Mouse (Mus musculus): ENCODE data around the gene Fam69b. TPM values are rescaled to one million over a fixed set of nuclear protein-coding genes. Genes with fewer than 3 reads are reported as not detected.
A peak's percentile ranks its signal among the peaks of the same experiment; 100 is the strongest.

Fam69b gene
- 28.3 and 30.0 TPM in 2 replicates for polyA plus RNA-seq (2014; fragmentation: Nextera tagmentation; extraction: Ambion mirVana)

- H3K27ac ChIP-seq (ENCODE audit: low read depth): no peak within 1 kb of the TSS
- DNase-seq (peak; percentile 94), ATAC-seq (ENCODE audit: insufficient read depth) (peak; percentile 72)
- TF ChIP-seq CTCF (IDR thresholded peaks at IDR 0.05; ENCODE audit: low read depth): no peak
- H3K4me1 ChIP-seq (ENCODE audit: insufficient read depth): peaks cover 4% of the 10 kb centered on the region; the same call in 1 of the 2 replicates
- peak within 1 kb of the TSS; percentile 95 for H3K4me2 ChIP-seq
- H3K9me3 ChIP-seq (ENCODE audit: low read depth, low read length): no peaks in the 10 kb centered on the region
- WGBS: under 1% methylated on average over 70 of the region's 70 CpGs
- no peaks in the 10 kb centered on the region for H3K36me3 ChIP-seq (ENCODE audit: insufficient read depth)
- peak within 1 kb of the TSS; percentile 87 for H3K9ac ChIP-seq
- H3K4me3 ChIP-seq (ENCODE audit: low read depth, low read length): peak within 1 kb of the TSS; percentile 70
- no peaks in the 10 kb centered on the region for H3K27me3 ChIP-seq (ENCODE audit: insufficient read depth, low read length)
Measured at GRCm38 (mm10) chr2:26627921-26628739, at the start of gene Fam69b. Fam69b (plus strand) TSS chr2:26628457.

DNA sequence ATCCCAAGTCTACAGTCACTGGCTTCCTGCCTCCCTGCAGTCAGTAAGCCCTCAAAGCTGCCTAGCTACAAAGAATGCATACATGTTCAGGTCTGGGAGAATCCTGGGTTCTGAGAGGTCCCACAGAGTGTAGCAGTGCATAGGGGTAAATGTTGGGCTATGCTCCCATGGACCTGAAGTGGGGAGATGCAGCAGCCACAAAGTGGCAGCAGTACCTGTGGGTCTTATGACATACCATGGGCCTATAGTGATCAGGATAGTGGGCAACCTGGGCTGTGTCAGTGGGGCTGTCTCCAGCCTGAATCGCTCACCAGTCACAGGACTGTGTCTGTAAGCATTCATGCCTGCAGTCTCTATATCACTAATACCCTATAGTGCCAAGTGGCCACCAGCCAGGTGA lies 48.5 kb upstream of the Fam69b start, which contains the start of gene Egfl7:
Egfl7 (plus strand) TSS at position 301 of the 400 bp plus-strand sequence.
- no peak within 1 kb of the TSS for H3K4me3 ChIP-seq (ENCODE audit: low read depth, low read length)
- TF ChIP-seq CTCF (IDR thresholded peaks at IDR 0.05; ENCODE audit: low read depth): no peak
- WGBS: 83% methylated on average over 1 of the region's 1 CpGs

GRCm38 (mm10) chr2:26580751-26581150 lies 47.5 kb upstream of the Fam69b start:
- peak overlapping the region; percentile 44; the same call in 1 of the 2 replicates for H3K27ac ChIP-seq (ENCODE audit: low read depth)
- H3K27me3 ChIP-seq (ENCODE audit: insufficient read depth, low read length): no peaks in the 10 kb centered on the region
- H3K9me3 ChIP-seq (ENCODE audit: low read depth, low read length): no peaks in the 10 kb centered on the region
- no peak overlapping the region for H3K4me3 ChIP-seq (ENCODE audit: low read depth, low read length)
- ATAC-seq (ENCODE audit: insufficient read depth) (no peak), DNase-seq (no peak)
- 75% methylated on average over 5 of the region's 5 CpGs for WGBS
- H3K36me3 ChIP-seq (ENCODE audit: insufficient read depth): no peaks in the 10 kb centered on the region
- peak overlapping the region; percentile 37 for H3K4me2 ChIP-seq
- peak overlapping the region; percentile 9; the same call in 1 of the 2 replicates for H3K9ac ChIP-seq
- 0 out of 2 replicates have a peak, but pooled peaks cover 3% of the 10 kb centered on the region for H3K4me1 ChIP-seq (ENCODE audit: insufficient read depth)
- TF ChIP-seq CTCF (IDR thresholded peaks at IDR 0.05; ENCODE audit: low read depth): no peak

More for the DNA sequence above, 48.5 kb upstream of the Fam69b start, which contains the start of gene Egfl7:
- no peaks in the 10 kb centered on the region for H3K27me3 ChIP-seq (ENCODE audit: insufficient read depth, low read length)
- H3K36me3 ChIP-seq (ENCODE audit: insufficient read depth): no peaks in the 10 kb centered on the region
- H3K9me3 ChIP-seq (ENCODE audit: low read depth, low read length): no peaks in the 10 kb centered on the region
- no peak within 1 kb of the TSS; the same call in 1 of the 2 replicates for H3K9ac ChIP-seq
- peak within 1 kb of the TSS; percentile 37 for H3K4me2 ChIP-seq
- peaks cover 11% of the 10 kb centered on the region for H3K4me1 ChIP-seq (ENCODE audit: insufficient read depth)
- peak within 1 kb of the TSS; percentile 76 for H3K27ac ChIP-seq (ENCODE audit: low read depth)
- ATAC-seq (ENCODE audit: insufficient read depth) (no peak), DNase-seq (no peak)

- no peaks in the 10 kb centered on the region for H3K4me1 ChIP-seq (ENCODE audit: insufficient read depth)
- no peak for TF ChIP-seq CTCF (IDR thresholded peaks at IDR 0.05; ENCODE audit: low read depth)
- H3K4me3 ChIP-seq (ENCODE audit: low read depth, low read length): no peak overlapping the region
- DNase-seq: no peak
- H3K9ac ChIP-seq: no peak overlapping the region
- 40% methylated on average over 2 of the region's 2 CpGs for WGBS
- H3K9me3 ChIP-seq (ENCODE audit: low read depth, low read length): no peaks in the 10 kb centered on the region
- ATAC-seq (ENCODE audit: insufficient read depth): no peak
- H3K4me2 ChIP-seq: peak overlapping the region; percentile 37
- no peaks in the 10 kb centered on the region for H3K27me3 ChIP-seq (ENCODE audit: insufficient read depth, low read length)
- H3K27ac ChIP-seq (ENCODE audit: low read depth): peak overlapping the region; percentile 22; the same call in 1 of the 2 replicates
- 0 out of 2 replicates have a peak, but pooled peaks cover 2% of the 10 kb centered on the region for H3K36me3 ChIP-seq (ENCODE audit: insufficient read depth)
Measured at GRCm38 (mm10) chr2:26582203-26582602, 46.1 kb upstream of the Fam69b start.

DNA sequence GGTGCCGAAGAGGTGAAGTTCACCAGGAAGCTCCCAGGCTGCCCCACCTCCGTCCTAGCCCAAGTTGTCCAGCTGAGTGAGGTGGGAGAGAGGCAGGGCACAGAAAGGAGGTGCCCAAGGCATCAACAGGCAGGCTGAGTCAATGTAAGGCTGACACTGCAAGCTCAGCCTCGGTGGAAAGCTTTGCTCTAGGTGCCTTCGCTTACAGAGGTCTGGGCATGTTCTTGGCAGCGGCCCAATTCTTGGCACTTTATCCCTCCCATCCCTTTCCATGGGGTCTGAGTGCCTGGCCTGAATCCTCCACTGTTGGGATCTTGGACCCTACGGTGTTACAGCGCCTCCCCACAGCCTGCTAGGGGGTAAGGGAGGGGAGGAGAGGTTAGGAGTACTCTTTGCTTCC lies 45.5 kb upstream of the Fam69b start:
- H3K9me3 ChIP-seq (ENCODE audit: low read depth, low read length): no peaks in the 10 kb centered on the region
- peak overlapping the region; percentile 27 for H3K4me2 ChIP-seq
- no peak overlapping the region for H3K9ac ChIP-seq
- WGBS: 66% methylated on average over 7 of the region's 7 CpGs
- H3K27me3 ChIP-seq (ENCODE audit: insufficient read depth, low read length): no peaks in the 10 kb centered on the region
- DNase-seq (peak; percentile 54), ATAC-seq (ENCODE audit: insufficient read depth) (no peak)
- H3K36me3 ChIP-seq (ENCODE audit: insufficient read depth): 0 out of 2 replicates have a peak, but pooled peaks cover 4% of the 10 kb centered on the region
- TF ChIP-seq CTCF (IDR thresholded peaks at IDR 0.05; ENCODE audit: low read depth): no peak
- H3K4me3 ChIP-seq (ENCODE audit: low read depth, low read length): no peak overlapping the region
- no peaks in the 10 kb centered on the region for H3K4me1 ChIP-seq (ENCODE audit: insufficient read depth)
- peak overlapping the region; percentile 22 for H3K27ac ChIP-seq (ENCODE audit: low read depth)

- Histone ChIP-seq H3K36me3 (ENCODE audit: insufficient read depth) (0 out of 2 replicates have a peak, but pooled peaks cover 4% of the 10 kb centered on the region), H3K27ac (ENCODE audit: low read depth) (peak overlapping the region; percentile 93), H3K4me3 (ENCODE audit: low read depth, low read length) (peak overlapping the region; percentile 65), H3K27me3 (ENCODE audit: insufficient read depth, low read length) (no peaks in the 10 kb centered on the region), H3K4me2 (peak overlapping the region; percentile 27), H3K9me3 (ENCODE audit: low read depth, low read length) (no peaks in the 10 kb centered on the region), H3K9ac (peak overlapping the region; percentile 74), H3K4me1 (ENCODE audit: insufficient read depth) (no peaks in the 10 kb centered on the region)
- DNase-seq: peak; percentile 70
- ATAC-seq (ENCODE audit: insufficient read depth): no peak
- TF ChIP-seq CTCF (IDR thresholded peaks at IDR 0.05; ENCODE audit: low read depth): no peak
- WGBS: 19% methylated on average over 11 of the region's 11 CpGs
Measured at GRCm38 (mm10) chr2:26583640-26584039, 44.6 kb upstream of the Fam69b start.

DNA sequence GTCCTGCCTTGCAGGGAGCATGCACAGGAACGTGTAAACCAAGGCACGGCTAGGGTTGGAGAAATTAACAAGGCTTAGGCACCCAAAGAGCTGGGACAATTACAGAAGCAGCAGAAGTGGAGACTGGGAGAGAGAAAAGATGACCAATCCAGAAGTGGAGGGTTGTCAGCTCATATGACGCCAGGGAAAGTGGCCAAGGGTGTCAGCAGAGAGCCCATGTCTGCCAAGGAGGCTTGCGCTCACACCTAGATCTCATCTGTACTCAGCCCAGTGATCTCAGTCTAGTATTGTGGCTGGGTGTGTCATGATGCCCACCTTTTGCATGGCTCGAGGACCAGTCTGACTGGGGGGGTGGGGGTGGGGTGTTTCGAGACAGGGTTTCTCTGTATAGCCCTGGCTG lies 42.5 kb upstream of the Fam69b start:
- WGBS: 40% methylated on average over 6 of the region's 6 CpGs
- H3K4me2 ChIP-seq: no peak overlapping the region
- no peaks in the 10 kb centered on the region for H3K4me1 ChIP-seq (ENCODE audit: insufficient read depth)
- H3K9ac ChIP-seq: peak overlapping the region; percentile 74
- H3K9me3 ChIP-seq (ENCODE audit: low read depth, low read length): no peaks in the 10 kb centered on the region
- H3K27ac ChIP-seq (ENCODE audit: low read depth): peak overlapping the region; percentile 93
- DNase-seq: peak; percentile 55
- peak overlapping the region; percentile 65 for H3K4me3 ChIP-seq (ENCODE audit: low read depth, low read length)
- no peaks in the 10 kb centered on the region for H3K27me3 ChIP-seq (ENCODE audit: insufficient read depth, low read length)
- ATAC-seq (ENCODE audit: insufficient read depth): no peak
- peaks cover 11% of the 10 kb centered on the region; the same call in 1 of the 2 replicates for H3K36me3 ChIP-seq (ENCODE audit: insufficient read depth)
- peak; percentile 5; the same call in 1 of the 2 replicates for TF ChIP-seq CTCF (IDR thresholded peaks at IDR 0.05; ENCODE audit: low read depth)

All from lung, embryonic 14.5 days (tissue).